Mouse (Mus musculus): ENCODE measurements around the gene D430042O09Rik. TPM values are rescaled to one million over a fixed set of nuclear protein-coding genes. Genes with fewer than 3 reads are reported as not detected.

Gene D430042O09Rik
- polyA plus RNA-seq, 1 experiment from 2014 or later: 3.4 TPM

- Histone ChIP-seq H3K4me1 (no peaks in the 10 kb centered on the region), H3K9ac (no peak overlapping the region), H3K9me3 (replicated peaks) (no peaks in the 10 kb centered on the region), H3K36me3 (no peaks in the 10 kb centered on the region), H3K27ac (no peak overlapping the region), H3K27me3 (replicated peaks) (0 out of 2 replicates have a peak, but pooled peaks cover 4% of the 10 kb centered on the region), H3K4me2 (no peak overlapping the region), H3K4me3 (no peak overlapping the region)
- ATAC-seq: no peak
- 61% methylated on average over 4 of the region's 4 CpGs for WGBS (ENCODE audit: insufficient replicate concordance)
Observed at GRCm38 (mm10) chr7:125887124-125887523, 179.4 kb downstream of the D430042O09Rik start.

DNA sequence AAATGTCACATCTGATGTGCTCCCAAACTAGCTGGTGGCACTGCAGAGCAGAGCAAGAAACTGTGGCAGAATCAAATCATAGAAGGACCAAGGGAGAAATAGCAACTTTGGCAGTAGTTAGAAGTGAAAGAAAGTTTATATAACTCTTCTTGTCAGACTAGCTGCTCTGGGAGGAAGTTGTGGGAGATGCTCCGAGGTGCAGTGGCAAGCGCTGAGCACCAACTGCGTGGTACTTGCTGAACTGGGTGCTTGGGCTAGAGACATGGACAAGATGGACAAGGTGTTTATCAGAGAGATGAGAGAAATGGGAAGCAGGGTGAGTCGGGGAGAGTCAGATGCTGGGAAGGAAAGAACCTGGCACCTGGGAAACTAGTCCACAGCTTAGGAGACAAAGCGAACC is 180.1 kb downstream of the D430042O09Rik start:
- 65% methylated on average over 5 of the region's 5 CpGs for WGBS (ENCODE audit: insufficient replicate concordance)
- no peaks in the 10 kb centered on the region for H3K4me1 ChIP-seq
- 0 out of 2 replicates have a peak, but pooled peaks cover 4% of the 10 kb centered on the region for H3K27me3 ChIP-seq (replicated peaks)
- H3K4me3 ChIP-seq: no peak overlapping the region
- H3K9ac ChIP-seq: no peak overlapping the region
- no peak for ATAC-seq
- H3K36me3 ChIP-seq: no peaks in the 10 kb centered on the region
- H3K27ac ChIP-seq: no peak overlapping the region
- no peak overlapping the region for H3K4me2 ChIP-seq
- H3K9me3 ChIP-seq (replicated peaks): no peaks in the 10 kb centered on the region

- 55% methylated on average over 12 of the region's 12 CpGs for WGBS (ENCODE audit: insufficient replicate concordance)
- H3K9me3 ChIP-seq (replicated peaks): no peaks in the 10 kb centered on the region
- H3K27ac ChIP-seq: no peak overlapping the region
- H3K27me3 ChIP-seq (replicated peaks): 0 out of 2 replicates have a peak, but pooled peaks cover 4% of the 10 kb centered on the region
- no peak overlapping the region for H3K4me3 ChIP-seq
- H3K9ac ChIP-seq: no peak overlapping the region
- no peak overlapping the region for H3K4me2 ChIP-seq
- H3K4me1 ChIP-seq: no peaks in the 10 kb centered on the region
- no peak for ATAC-seq
- no peaks in the 10 kb centered on the region for H3K36me3 ChIP-seq
Observed at GRCm38 (mm10) chr7:125888373-125888772, 180.7 kb downstream of the D430042O09Rik start.

GRCm38 (mm10) chr7:125893621-125894020 is 185.9 kb downstream of the D430042O09Rik start:
- Histone ChIP-seq H3K4me2 (no peak overlapping the region), H3K36me3 (no peaks in the 10 kb centered on the region), H3K9me3 (replicated peaks) (no peaks in the 10 kb centered on the region), H3K27me3 (replicated peaks) (peaks cover 8% of the 10 kb centered on the region; the same call in 1 of the 2 replicates), H3K4me3 (no peak overlapping the region), H3K27ac (no peak overlapping the region), H3K4me1 (no peaks in the 10 kb centered on the region), H3K9ac (no peak overlapping the region)
- 64% methylated on average over 5 of the region's 5 CpGs for WGBS (ENCODE audit: insufficient replicate concordance)
- no peak for ATAC-seq

DNA sequence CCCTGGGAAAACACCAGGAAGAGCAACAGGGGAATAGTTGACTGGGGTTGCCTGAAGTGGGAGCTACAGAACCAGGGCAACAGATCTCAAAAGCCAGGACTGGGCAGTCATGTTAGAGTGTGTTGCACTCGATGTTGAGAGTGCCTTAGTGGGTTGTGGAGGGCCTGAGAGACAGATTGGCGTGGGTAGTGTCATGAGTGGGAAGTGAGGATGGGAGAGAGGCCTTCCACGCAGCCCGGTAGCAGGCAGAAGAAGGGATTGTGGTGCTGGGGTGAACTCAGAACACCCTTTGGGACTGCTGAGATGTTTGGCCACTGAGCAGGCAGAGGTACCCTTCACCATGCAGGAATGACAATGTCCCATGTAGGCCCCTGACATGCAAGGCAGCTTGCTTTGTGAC is 189.4 kb downstream of the D430042O09Rik start:
- 74% methylated on average over 4 of the region's 4 CpGs for WGBS (ENCODE audit: insufficient replicate concordance)
- no peak overlapping the region for H3K27ac ChIP-seq
- H3K4me2 ChIP-seq: no peak overlapping the region
- H3K27me3 ChIP-seq (replicated peaks): peaks cover 28% of the 10 kb centered on the region
- H3K9ac ChIP-seq: no peak overlapping the region
- H3K36me3 ChIP-seq: no peaks in the 10 kb centered on the region
- H3K4me3 ChIP-seq: no peak overlapping the region
- no peaks in the 10 kb centered on the region for H3K9me3 ChIP-seq (replicated peaks)
- ATAC-seq: no peak
- H3K4me1 ChIP-seq: no peaks in the 10 kb centered on the region

- Histone ChIP-seq H3K4me2 (no peak overlapping the region), H3K4me1 (no peaks in the 10 kb centered on the region), H3K9ac (no peak overlapping the region), H3K36me3 (no peaks in the 10 kb centered on the region), H3K27ac (no peak overlapping the region), H3K9me3 (replicated peaks) (no peaks in the 10 kb centered on the region), H3K4me3 (no peak overlapping the region), H3K27me3 (replicated peaks) (peaks cover 24% of the 10 kb centered on the region)
- 24% methylated on average over 7 of the region's 7 CpGs for WGBS (ENCODE audit: insufficient replicate concordance)
- ATAC-seq: no peak
Observed at GRCm38 (mm10) chr7:125899036-125899435, 191.3 kb downstream of the D430042O09Rik start.

GRCm38 (mm10) chr7:125899916-125900315 is 192.2 kb downstream of the D430042O09Rik start:
- Histone ChIP-seq H3K4me3 (no peak overlapping the region), H3K4me2 (no peak overlapping the region), H3K27ac (no peak overlapping the region), H3K27me3 (replicated peaks) (peaks cover 24% of the 10 kb centered on the region), H3K9me3 (replicated peaks) (no peaks in the 10 kb centered on the region), H3K36me3 (no peaks in the 10 kb centered on the region), H3K9ac (no peak overlapping the region), H3K4me1 (no peaks in the 10 kb centered on the region)
- ATAC-seq: no peak
- 66% methylated on average over 2 of the region's 2 CpGs for WGBS (ENCODE audit: insufficient replicate concordance)

DNA sequence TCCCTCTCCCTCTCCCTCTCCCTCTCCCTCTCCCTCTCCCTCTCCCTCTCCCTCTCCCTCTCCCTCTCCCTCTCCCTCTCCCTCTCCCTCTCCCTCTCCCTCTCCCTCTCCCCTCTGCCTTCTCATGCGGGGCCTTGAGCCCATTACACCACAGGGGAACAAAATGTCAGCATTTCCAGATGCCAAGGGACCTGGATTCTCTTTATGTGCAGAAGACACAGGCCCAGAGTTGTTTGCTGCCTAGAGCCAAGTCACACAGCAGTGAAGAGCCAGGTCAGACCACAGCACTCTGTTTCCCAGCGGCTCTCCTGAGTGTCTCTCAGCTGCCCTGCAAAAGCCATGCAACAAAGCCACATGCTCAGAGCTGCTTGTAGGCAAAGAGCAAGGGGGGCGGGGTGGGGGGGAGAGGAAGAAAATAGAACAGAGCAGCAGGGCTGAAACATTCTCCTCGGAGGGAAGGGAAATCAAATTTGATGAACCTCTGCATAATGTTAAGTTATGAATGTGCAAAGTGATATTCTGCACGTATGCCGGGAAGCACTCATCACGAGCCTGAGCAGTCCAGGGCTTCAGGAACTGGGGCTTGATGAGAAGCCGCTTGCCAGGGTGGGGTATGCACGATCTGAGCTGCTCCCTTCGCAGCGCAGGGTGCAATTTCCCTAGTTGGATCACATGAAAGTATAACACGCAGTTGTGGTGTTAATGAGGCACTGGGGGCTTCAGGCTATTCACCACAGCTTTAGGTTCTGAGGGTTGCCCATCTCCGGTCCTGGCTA is 192.9 kb downstream of the D430042O09Rik start:
- Histone ChIP-seq H3K4me3 (no peak overlapping the region), H3K27me3 (replicated peaks) (peaks cover 24% of the 10 kb centered on the region), H3K4me2 (no peak overlapping the region), H3K9me3 (replicated peaks) (no peaks in the 10 kb centered on the region), H3K36me3 (no peaks in the 10 kb centered on the region), H3K27ac (no peak overlapping the region), H3K4me1 (no peaks in the 10 kb centered on the region), H3K9ac (no peak overlapping the region)
- WGBS (ENCODE audit: insufficient replicate concordance): 53% methylated on average over 13 of the region's 13 CpGs
- no peak for ATAC-seq

- Histone ChIP-seq H3K9ac (no peak overlapping the region), H3K36me3 (no peaks in the 10 kb centered on the region), H3K4me2 (no peak overlapping the region), H3K27me3 (replicated peaks) (0 out of 2 replicates have a peak, but pooled peaks cover 6% of the 10 kb centered on the region), H3K4me3 (no peak overlapping the region), H3K9me3 (replicated peaks) (no peaks in the 10 kb centered on the region), H3K27ac (no peak overlapping the region), H3K4me1 (no peaks in the 10 kb centered on the region)
- 65% methylated on average over 5 of the region's 5 CpGs for WGBS (ENCODE audit: insufficient replicate concordance)
- no peak for ATAC-seq
Observed at GRCm38 (mm10) chr7:125920801-125921200, 213.1 kb downstream of the D430042O09Rik start.

- Histone ChIP-seq H3K4me1 (no peaks in the 10 kb centered on the region), H3K9ac (no peak overlapping the region), H3K4me3 (no peak overlapping the region), H3K4me2 (no peak overlapping the region), H3K27me3 (replicated peaks) (0 out of 2 replicates have a peak, but pooled peaks cover 8% of the 10 kb centered on the region), H3K9me3 (replicated peaks) (no peaks in the 10 kb centered on the region), H3K36me3 (no peaks in the 10 kb centered on the region), H3K27ac (no peak overlapping the region)
- ATAC-seq: no peak
- WGBS (ENCODE audit: insufficient replicate concordance): 57% methylated on average over 5 of the region's 5 CpGs
Observed at GRCm38 (mm10) chr7:125924044-125924443, 216.4 kb downstream of the D430042O09Rik start.
